Mouse (Mus musculus): Measurements from ENCODE around the gene Pitpnm1.

DNA sequence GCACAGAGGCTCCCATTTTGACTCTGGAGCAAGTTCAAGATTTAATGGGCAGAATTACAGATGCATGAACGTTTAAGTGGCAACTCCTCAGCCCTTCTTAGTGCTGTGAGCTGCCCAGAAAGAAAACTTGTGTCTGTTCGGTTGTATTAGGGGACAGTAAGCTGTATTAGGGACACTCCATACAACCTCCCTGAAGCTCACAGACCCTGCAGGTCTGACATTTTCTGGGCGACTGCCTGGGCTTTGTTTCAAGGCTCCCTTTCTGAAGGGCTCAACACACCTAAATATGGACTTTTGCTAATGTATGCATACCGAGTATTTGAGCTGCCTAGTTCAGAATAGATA, 63.7 kb downstream of the Pitpnm1 start:
- no peak for TF ChIP-seq POLR2A (IDR thresholded peaks at IDR 0.05; ENCODE audit: control insufficient read depth, extremely low read depth, insufficient read depth, low read length, poor library complexity)
- TF ChIP-seq CTCF (IDR thresholded peaks at IDR 0.05; ENCODE audit: borderline replicate concordance, control insufficient read depth, extremely low read depth, insufficient read depth, low read length, poor library complexity): no peak
